In genomic region chr10:62725771-62726687, GRCm38 (mm10) we compare ENCODE assay signal across 8 mouse cellular contexts. TPM values are rescaled to one million over a fixed set of nuclear protein-coding genes. Genes with fewer than 3 reads are reported as not detected.
DNase-seq lines count a peak whose midpoint lies in the region; ATAC-seq lines count a peak whose summit lies in the region.

Stox1 (minus strand) TSS chr10:62726128.

- 3% methylated on average over 61 of the region's 85 CpGs for WGBS in hindbrain, embryonic 15.5 days

- H3K9me3 ChIP-seq in hindbrain, embryonic 15.5 days, result no peaks in the 10 kb centered on the region

- H3K4me2 ChIP-seq in hindbrain, embryonic 15.5 days, result peak within 1 kb of the TSS; percentile 84

- no peaks in the 10 kb centered on the region for H3K36me3 ChIP-seq in hindbrain, embryonic 15.5 days

- H3K4me1 ChIP-seq in hindbrain, embryonic 15.5 days (replicated peaks), result peaks cover 6% of the 10 kb centered on the region; the same call in 1 of the 2 replicates

- peak; percentile 75 for DNase-seq in NIH3T3 (ENCODE audit: low read depth)
- peak; percentile 53 for DNase-seq in cerebellum, adult 8-10 months
- peak; percentile 41 to 42 for DNase-seq in frontal cortex, postnatal 14 days (ENCODE audit: low spot score in 2 of 2)
- DNase-seq in left cerebral cortex, adult 11 months (ENCODE audit: low spot score), result peak; percentile 37
- peak; percentile 37 for DNase-seq in lung, postnatal 25 days (ENCODE audit: low spot score)
- peak; percentile 72 for DNase-seq in right cerebral cortex, adult 18-20 months
- peak; percentile 55 for DNase-seq in urinary bladder, postnatal 14 days (ENCODE audit: low spot score)

- H3K4me3 ChIP-seq in hindbrain, embryonic 15.5 days, result peak within 1 kb of the TSS; percentile 69

- peak; percentile 91 for ATAC-seq in hindbrain, embryonic 15.5 days (ENCODE audit: low FRiP score, low read depth)

- peak within 1 kb of the TSS; percentile 43 for H3K27ac ChIP-seq in hindbrain, embryonic 15.5 days (replicated peaks)

- peak within 1 kb of the TSS; percentile 55 for H3K9ac ChIP-seq in hindbrain, embryonic 15.5 days

- H3K27me3 ChIP-seq in hindbrain, embryonic 15.5 days, result no peaks in the 10 kb centered on the region

RNA-seq across cellular contexts. Expression of gene Stox1, which starts in this region (rescaled TPM):
- polyA plus RNA-seq in hindbrain, embryonic 15.5 days (2015; fragmentation: Nextera tagmentation; extraction: Ambion mirVana), result 3.6 and 3.8 TPM in 2 replicates

Comparison
In these comparisons a context has a peak if more than half of its experiments do, and no peak if none do; other contexts are left out.
1. Peak in every context shown above with its lines: DNase-seq, ATAC-seq, H3K4me3 ChIP-seq and H3K27ac ChIP-seq.